Mouse (Mus musculus) kidney, postnatal 25 days (tissue): ENCODE measurements at regions not wholly inside any gene's neighbourhood (a gene's known extent, or its start where the extent isn't known, plus 50 kb on each side); places are given as distances from the start of the nearest gene placed in this dataset.

Experiments used
- DNase-seq, 2 experiments: peaks; one replicate each; pipeline ENCODE4 v3.0.0; 2021; ENCODE audit warnings: mixed read lengths in 2 of 2

- DNase-seq, result no peak
Measured at GRCm38 (mm10) chr3:61467158-61467557, 101.4 kb upstream of the B430305J03Rik start.

GRCm38 (mm10) chr3:61466641-61467040 is 100.9 kb upstream of the B430305J03Rik start:
- DNase-seq, result no peak

- no peak for DNase-seq
Measured at GRCm38 (mm10) chr3:61460076-61460475, 94.3 kb upstream of the B430305J03Rik start.

- no peak for DNase-seq
Measured at GRCm38 (mm10) chr3:61456598-61456997, 90.8 kb upstream of the B430305J03Rik start.

- no peak for DNase-seq
Measured at GRCm38 (mm10) chr3:61442000-61442739, 76.4 kb upstream of the B430305J03Rik start.

GRCm38 (mm10) chr3:61441445-61441844 is 75.7 kb upstream of the B430305J03Rik start:
- no peak for DNase-seq

- DNase-seq, result no peak
Measured at GRCm38 (mm10) chr3:61428713-61429112, 63.0 kb upstream of the B430305J03Rik start.

GRCm38 (mm10) chr3:61423945-61424344 is 58.2 kb upstream of the B430305J03Rik start:
- DNase-seq, result peak in 1 of 2 experiments; percentile 17

- DNase-seq, result no peak
Measured at GRCm38 (mm10) chr3:61419706-61420105, 54.0 kb upstream of the B430305J03Rik start.

GRCm38 (mm10) chr3:61418096-61418495 is 52.3 kb upstream of the B430305J03Rik start:
- DNase-seq, result no peak
